Mouse (Mus musculus): ENCODE measurements around the gene D10Wsu102e.
"Not testable (repeated sequence)": the region's sequence is repeated elsewhere in the genome, so short reads cannot be mapped to it uniquely, and the experiment has no call there.

The D10Wsu102e gene

DNA sequence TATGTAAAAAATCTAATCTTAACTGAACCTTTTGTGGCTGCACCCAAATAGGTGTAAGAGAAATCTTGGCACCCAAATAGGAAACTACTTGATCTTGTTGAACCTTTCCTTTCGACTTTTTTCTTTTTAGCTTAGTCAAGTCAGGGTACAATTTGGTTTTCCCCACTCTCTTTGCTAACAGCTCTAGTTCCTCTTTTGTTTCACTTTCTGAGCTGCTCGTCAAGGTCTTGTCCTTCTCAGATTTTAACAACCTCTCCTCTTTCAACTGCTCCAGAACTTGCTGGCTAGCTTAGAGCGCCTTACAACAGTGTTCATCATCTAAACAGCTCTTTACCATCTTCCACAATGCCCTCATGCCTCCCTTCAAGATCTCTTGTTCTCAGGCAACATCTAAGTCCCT, 97.5 kb downstream of the D10Wsu102e start:
- Histone ChIP-seq H3K36me3 (ENCODE audit: insufficient read depth, low read length) (peaks cover 30% of the 10 kb centered on the region), H3K9me3 (ENCODE audit: low read length) (peaks cover 92% of the 10 kb centered on the region), H3K27me3 (ENCODE audit: insufficient read depth, low read length) (no peaks in the 10 kb centered on the region), H3K4me3 (replicated peaks; ENCODE audit: low read length) (no peak overlapping the region), H3K4me1 (replicated peaks; ENCODE audit: low read depth, low read length) (no peaks in the 10 kb centered on the region)
- no peak for TF ChIP-seq CTCF (conservative IDR thresholded peaks at IDR 0.05; ENCODE audit: low read length)
- no peak for TF ChIP-seq NANOG (IDR thresholded peaks at IDR 0.05; ENCODE audit: borderline replicate concordance, low read length)
- no peak for TF ChIP-seq POU5F1 (IDR thresholded peaks at IDR 0.05; ENCODE audit: borderline replicate concordance, low read length)

DNA sequence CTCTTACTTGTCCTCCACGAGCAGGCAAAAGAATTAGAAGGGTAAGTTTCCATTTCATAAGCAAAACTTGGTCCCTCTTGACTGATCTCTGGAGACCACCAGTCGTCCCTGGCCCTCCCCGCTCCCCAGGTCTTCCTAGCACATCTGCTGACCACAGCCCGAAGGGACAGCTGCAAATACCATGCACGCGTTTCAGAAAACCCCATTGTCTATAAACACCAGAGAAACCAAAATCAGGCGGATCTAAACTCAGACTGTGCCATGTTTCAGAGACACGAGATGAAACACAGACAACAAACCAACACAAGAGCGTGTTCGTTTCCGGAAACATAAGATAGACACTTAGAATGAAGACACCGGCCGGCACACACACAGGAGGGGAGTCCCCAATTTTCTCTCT, 115.2 kb downstream of the D10Wsu102e start:
- Histone ChIP-seq H3K27me3 (ENCODE audit: insufficient read depth, low read length) (no peaks in the 10 kb centered on the region), H3K4me3 (replicated peaks; ENCODE audit: low read length) (peak overlapping the region; percentile 23; the same call in 1 of the 2 replicates), H3K9me3 (ENCODE audit: low read length) (peaks cover 75% of the 10 kb centered on the region), H3K36me3 (ENCODE audit: insufficient read depth, low read length) (peaks cover 14% of the 10 kb centered on the region; the same call in 1 of the 2 replicates), H3K4me1 (replicated peaks; ENCODE audit: low read depth, low read length) (no peaks in the 10 kb centered on the region)
- TF ChIP-seq CTCF (conservative IDR thresholded peaks at IDR 0.05; ENCODE audit: low read length) (no peak), NANOG (IDR thresholded peaks at IDR 0.05; ENCODE audit: borderline replicate concordance, low read length) (no peak), POU5F1 (IDR thresholded peaks at IDR 0.05; ENCODE audit: borderline replicate concordance, low read length) (no peak)

DNA sequence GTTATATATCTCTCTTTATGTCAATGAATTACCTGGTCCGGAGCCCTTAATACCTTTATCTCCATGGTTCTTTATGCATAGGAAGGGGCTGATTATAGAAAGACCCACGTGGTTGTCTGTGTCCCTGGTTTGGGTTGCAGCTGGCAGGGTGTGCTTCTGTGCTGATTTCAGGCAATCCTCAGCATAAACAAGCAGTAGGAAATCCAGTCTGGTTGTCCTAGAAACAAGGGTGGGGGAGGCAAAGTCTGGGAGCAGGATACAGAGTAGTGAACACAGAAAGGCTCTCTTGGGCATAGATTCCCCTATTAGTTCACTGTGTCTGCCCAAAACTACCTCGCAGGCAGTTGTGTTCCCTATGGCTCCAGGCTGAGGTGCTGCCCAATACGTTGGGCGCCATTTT, 117.3 kb downstream of the D10Wsu102e start:
- Histone ChIP-seq H3K36me3 (ENCODE audit: insufficient read depth, low read length) (peaks cover 20% of the 10 kb centered on the region; the same call in 1 of the 2 replicates), H3K27me3 (ENCODE audit: insufficient read depth, low read length) (no peaks in the 10 kb centered on the region), H3K4me1 (replicated peaks; ENCODE audit: low read depth, low read length) (no peaks in the 10 kb centered on the region), H3K9me3 (ENCODE audit: low read length) (peaks cover 90% of the 10 kb centered on the region), H3K4me3 (replicated peaks; ENCODE audit: low read length) (no peak overlapping the region)
- TF ChIP-seq CTCF (conservative IDR thresholded peaks at IDR 0.05; ENCODE audit: low read length) (no peak), POU5F1 (IDR thresholded peaks at IDR 0.05; ENCODE audit: borderline replicate concordance, low read length) (no peak)

DNA sequence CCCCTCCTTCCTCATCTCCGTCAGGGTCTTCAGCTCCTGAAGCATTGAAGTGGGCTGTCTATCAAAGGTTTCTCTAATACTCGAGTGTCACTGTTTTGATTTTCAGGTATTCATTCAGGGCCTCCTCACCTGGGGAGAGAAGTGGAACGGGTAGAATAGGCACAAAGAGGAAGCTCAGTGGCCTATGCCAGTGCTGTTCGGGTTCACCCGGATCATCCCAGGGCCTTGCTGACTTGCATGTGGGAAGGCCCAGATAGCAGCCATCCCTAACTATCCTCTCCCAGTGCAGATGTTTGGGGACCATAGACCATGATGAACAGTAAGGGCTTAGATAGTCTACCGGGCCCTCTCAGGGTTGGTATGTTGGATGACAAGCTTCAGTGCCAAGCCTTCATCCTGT, 130.5 kb downstream of the D10Wsu102e start:
- H3K4me1 ChIP-seq (replicated peaks; ENCODE audit: low read depth, low read length), result no peaks in the 10 kb centered on the region

DNA sequence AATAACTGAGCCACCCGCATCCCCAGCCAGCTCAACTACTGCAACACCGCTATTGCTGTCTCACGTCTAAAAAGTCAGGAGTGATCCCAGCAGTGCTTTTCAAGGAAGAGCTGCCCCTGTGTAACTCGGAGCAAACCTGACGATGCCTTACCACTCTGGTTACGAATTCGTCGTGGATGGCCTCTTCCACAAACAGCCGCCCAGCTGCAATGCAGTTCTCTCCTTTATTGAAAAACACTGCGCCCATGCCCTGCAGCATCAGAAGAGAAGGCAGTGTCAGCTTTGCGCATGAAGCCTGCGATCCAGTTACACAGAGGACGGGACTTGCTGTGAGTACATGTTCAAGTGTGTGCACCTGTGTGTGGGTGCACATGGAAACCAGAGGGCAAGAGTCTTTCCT, 137.3 kb downstream of the D10Wsu102e start:
- H3K4me1 ChIP-seq (replicated peaks; ENCODE audit: low read depth, low read length), result 0 out of 2 replicates have a peak, but pooled peaks cover 2% of the 10 kb centered on the region
- 0 out of 2 replicates have a peak, but pooled peaks cover 7% of the 10 kb centered on the region for H3K9me3 ChIP-seq (ENCODE audit: low read length)
- no peaks in the 10 kb centered on the region for H3K27me3 ChIP-seq (ENCODE audit: insufficient read depth, low read length)
- peaks cover 7% of the 10 kb centered on the region; the same call in 1 of the 2 replicates for H3K36me3 ChIP-seq (ENCODE audit: insufficient read depth, low read length)
- TF ChIP-seq CTCF (conservative IDR thresholded peaks at IDR 0.05; ENCODE audit: low read length) (no peak), NANOG (IDR thresholded peaks at IDR 0.05; ENCODE audit: borderline replicate concordance, low read length) (no peak), POU5F1 (IDR thresholded peaks at IDR 0.05; ENCODE audit: borderline replicate concordance, low read length) (no peak)
- no peak overlapping the region for H3K4me3 ChIP-seq (replicated peaks; ENCODE audit: low read length)

More for the DNA sequence above, 130.5 kb downstream of the D10Wsu102e start:
- Histone ChIP-seq H3K36me3 (ENCODE audit: insufficient read depth, low read length) (peaks cover 10% of the 10 kb centered on the region), H3K27me3 (ENCODE audit: insufficient read depth, low read length) (no peaks in the 10 kb centered on the region), H3K9me3 (ENCODE audit: low read length) (peaks cover 58% of the 10 kb centered on the region), H3K4me3 (replicated peaks; ENCODE audit: low read length) (no peak overlapping the region)
- TF ChIP-seq CTCF (conservative IDR thresholded peaks at IDR 0.05; ENCODE audit: low read length) (no peak), POU5F1 (IDR thresholded peaks at IDR 0.05; ENCODE audit: borderline replicate concordance, low read length) (no peak), NANOG (IDR thresholded peaks at IDR 0.05; ENCODE audit: borderline replicate concordance, low read length) (no peak)

DNA sequence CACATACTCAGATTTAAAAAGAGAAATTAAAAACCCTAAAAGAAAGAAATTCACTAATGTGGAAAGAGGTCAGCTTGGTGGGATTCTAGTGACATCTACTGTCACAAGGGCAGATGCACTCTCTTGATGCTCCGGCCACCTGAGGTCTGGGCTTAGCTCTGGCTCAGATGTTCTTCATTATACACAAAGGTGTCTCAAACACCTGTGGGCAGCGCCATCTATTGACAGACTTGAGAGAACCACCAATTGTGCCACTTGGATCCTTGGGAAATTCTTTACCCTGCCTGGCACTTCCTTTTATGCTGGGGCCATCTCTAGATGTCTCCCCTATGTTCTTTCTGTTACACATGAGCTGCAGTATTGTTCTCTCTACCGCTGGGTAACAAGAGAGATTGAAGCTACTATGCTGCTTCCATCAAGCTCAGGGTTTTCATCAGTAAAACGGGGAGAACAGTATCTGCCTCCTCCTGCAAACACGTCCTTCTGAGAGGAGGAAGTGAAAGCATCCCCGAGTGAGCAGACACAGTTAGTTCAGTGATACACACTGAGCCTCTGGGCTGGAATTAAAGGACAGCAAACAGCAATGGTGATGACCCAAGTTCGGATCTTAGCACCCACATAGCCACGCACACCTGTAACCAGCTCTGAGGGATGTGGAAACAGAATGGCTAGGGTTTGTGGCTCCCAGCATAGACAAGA, 149.1 kb downstream of the D10Wsu102e start:
- Histone ChIP-seq H3K27me3 (ENCODE audit: insufficient read depth, low read length) (no peaks in the 10 kb centered on the region), H3K4me1 (replicated peaks; ENCODE audit: low read depth, low read length) (peaks cover 5% of the 10 kb centered on the region; the same call in 1 of the 2 replicates), H3K36me3 (ENCODE audit: insufficient read depth, low read length) (no peaks in the 10 kb centered on the region), H3K4me3 (replicated peaks; ENCODE audit: low read length) (no peak overlapping the region), H3K9me3 (ENCODE audit: low read length) (no peaks in the 10 kb centered on the region)
- no peak for TF ChIP-seq NANOG (IDR thresholded peaks at IDR 0.05; ENCODE audit: borderline replicate concordance, low read length)
- TF ChIP-seq CTCF (conservative IDR thresholded peaks at IDR 0.05; ENCODE audit: low read length), result peak; percentile 47

DNA sequence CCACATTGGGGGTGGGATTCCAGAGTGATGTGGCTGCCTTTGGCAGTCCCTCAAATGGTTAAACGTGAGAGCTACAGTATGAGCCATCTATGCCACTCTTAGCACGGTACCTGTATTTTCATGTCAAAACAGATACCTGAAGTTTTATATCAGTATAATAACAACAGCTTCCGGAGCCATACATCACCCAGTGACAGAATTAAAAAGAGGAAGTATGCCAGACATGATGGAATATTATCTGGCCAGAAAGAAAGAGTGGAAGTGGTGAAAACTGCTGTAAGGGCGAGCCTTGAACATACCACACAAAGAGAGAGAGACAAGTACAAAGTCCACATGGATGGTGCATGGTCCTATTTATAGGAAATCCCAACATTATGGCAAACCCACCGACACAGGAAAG, 151.3 kb downstream of the D10Wsu102e start:
- no peak for TF ChIP-seq CTCF (conservative IDR thresholded peaks at IDR 0.05; ENCODE audit: low read length)
- Histone ChIP-seq H3K27me3 (ENCODE audit: insufficient read depth, low read length) (no peaks in the 10 kb centered on the region), H3K4me1 (replicated peaks; ENCODE audit: low read depth, low read length) (peaks cover 5% of the 10 kb centered on the region; the same call in 1 of the 2 replicates), H3K4me3 (replicated peaks; ENCODE audit: low read length) (no peak overlapping the region), H3K9me3 (ENCODE audit: low read length) (no peaks in the 10 kb centered on the region), H3K36me3 (ENCODE audit: insufficient read depth, low read length) (no peaks in the 10 kb centered on the region)

DNA sequence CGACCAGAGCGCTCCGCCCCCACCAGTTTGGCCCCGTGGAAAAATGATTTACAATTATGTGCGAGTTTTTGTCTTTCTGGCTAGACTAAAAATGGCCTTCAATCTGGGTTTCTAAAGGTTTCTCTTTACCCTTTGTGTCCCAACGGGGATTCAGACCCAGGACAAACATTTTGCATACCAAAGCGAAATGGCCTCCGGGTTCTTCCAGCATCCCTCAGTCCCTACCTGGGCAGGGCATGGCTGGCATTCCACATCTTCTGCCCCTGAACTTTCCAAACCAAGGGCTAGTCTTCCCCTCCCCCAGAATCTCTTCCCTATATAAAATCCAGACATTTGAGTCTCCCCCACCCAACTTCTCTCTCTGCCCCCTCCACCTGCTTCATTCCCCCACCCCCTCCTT, 153.7 kb downstream of the D10Wsu102e start:
- Histone ChIP-seq H3K4me3 (replicated peaks; ENCODE audit: low read length) (no peak overlapping the region; the same call in 1 of the 2 replicates), H3K9me3 (ENCODE audit: low read length) (no peaks in the 10 kb centered on the region), H3K36me3 (ENCODE audit: insufficient read depth, low read length) (no peaks in the 10 kb centered on the region), H3K27me3 (ENCODE audit: insufficient read depth, low read length) (no peaks in the 10 kb centered on the region), H3K4me1 (replicated peaks; ENCODE audit: low read depth, low read length) (peaks cover 5% of the 10 kb centered on the region; the same call in 1 of the 2 replicates)
- TF ChIP-seq NANOG (IDR thresholded peaks at IDR 0.05; ENCODE audit: borderline replicate concordance, low read length), result no peak
- TF ChIP-seq POU5F1 (IDR thresholded peaks at IDR 0.05; ENCODE audit: borderline replicate concordance, low read length), result no peak
- no peak for TF ChIP-seq CTCF (conservative IDR thresholded peaks at IDR 0.05; ENCODE audit: low read length)

DNA sequence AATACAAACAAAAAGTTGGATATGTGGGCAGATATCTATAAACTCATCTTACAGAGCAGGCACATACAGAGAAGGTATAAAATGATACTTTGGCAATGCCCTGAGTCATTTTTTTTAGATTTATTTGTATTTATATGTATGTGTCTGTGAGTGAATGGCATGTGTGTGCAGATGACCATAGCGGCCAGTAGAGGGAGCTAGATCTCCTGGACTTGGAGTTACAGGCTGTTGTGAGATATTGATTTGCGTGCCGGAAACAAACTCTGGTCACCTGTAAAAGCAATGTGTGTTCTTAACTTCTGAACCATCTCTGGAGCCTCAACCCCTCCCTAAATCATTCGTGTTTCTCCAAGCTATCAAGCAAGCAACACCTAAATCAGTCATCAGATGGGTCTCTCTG, 161.0 kb downstream of the D10Wsu102e start:
- TF ChIP-seq POU5F1 (IDR thresholded peaks at IDR 0.05; ENCODE audit: borderline replicate concordance, low read length) (no peak), CTCF (conservative IDR thresholded peaks at IDR 0.05; ENCODE audit: low read length) (peak; percentile 85)
- no peaks in the 10 kb centered on the region for H3K9me3 ChIP-seq (ENCODE audit: low read length)
- H3K27me3 ChIP-seq (ENCODE audit: insufficient read depth, low read length), result peaks cover 5% of the 10 kb centered on the region; the same call in 1 of the 2 replicates
- no peaks in the 10 kb centered on the region for H3K36me3 ChIP-seq (ENCODE audit: insufficient read depth, low read length)
- no peaks in the 10 kb centered on the region for H3K4me1 ChIP-seq (replicated peaks; ENCODE audit: low read depth, low read length)
- no peak overlapping the region for H3K4me3 ChIP-seq (replicated peaks; ENCODE audit: low read length)

DNA sequence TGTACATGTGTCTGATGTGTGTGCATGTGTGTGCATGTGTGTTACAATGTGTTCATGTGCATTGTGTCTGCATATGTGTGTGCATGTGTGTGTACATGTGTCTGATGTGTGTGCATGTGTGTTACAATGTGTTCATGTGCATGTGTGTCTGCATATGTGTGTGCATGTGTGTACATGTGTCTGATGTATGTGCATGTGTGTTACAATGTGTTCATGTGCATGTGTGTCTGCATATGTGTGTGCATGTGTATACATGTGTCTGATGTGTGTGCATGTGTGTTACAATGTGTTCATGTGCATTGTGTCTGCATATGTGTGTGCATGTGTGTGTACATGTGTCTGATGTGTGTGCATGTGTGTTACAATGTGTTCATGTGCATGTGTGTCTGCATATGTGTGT, 164.2 kb downstream of the D10Wsu102e start:
- H3K27me3 ChIP-seq (ENCODE audit: insufficient read depth, low read length); H3K4me3 ChIP-seq (replicated peaks; ENCODE audit: low read length); H3K4me1 ChIP-seq (replicated peaks; ENCODE audit: low read depth, low read length); H3K36me3 ChIP-seq (ENCODE audit: insufficient read depth, low read length); H3K9me3 ChIP-seq (ENCODE audit: low read length): not testable (repeated sequence)
